Mouse (Mus musculus) lung, postnatal 0 days (tissue): Measurements from ENCODE around the gene Wdfy2.

ENCODE experiments used
- CTCF ChIP-seq: IDR thresholded peaks from 2 replicates; pipeline ENCODE4 v1.5.1; 2016; ENCODE audit warnings: antibody characterized with exemption, mild to moderate bottlenecking
- EP300 ChIP-seq: IDR thresholded peaks from 2 replicates; pipeline ENCODE4 v1.6.1; 2016; ENCODE audit warnings: antibody characterized with exemption, mild to moderate bottlenecking, control low read depth

DNA sequence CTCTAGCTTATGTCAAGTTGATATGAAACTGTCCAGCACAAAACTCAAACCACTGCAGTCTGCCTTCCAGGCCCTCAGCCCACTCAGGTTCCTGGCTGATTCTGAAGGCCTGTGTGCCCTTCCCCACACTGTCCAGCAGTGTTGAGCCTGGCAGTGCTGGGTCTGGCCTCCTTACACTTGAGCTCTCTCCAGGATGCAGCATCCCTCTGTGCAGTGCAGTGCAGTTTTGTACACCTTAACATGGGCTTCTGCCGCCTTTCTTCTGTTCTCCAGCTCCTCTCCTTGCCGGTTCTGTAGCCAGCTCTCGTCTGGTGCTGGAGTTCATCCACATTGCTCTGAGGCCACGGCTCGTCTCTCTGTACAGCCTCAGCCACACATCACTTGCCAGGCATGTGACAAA is 71.1 kb downstream of the Wdfy2 start:
- TF ChIP-seq CTCF (no peak), EP300 (no peak)
